Mouse (Mus musculus) bone marrow, adult 2 months (tissue): ENCODE data around the gene Tex14. TPM values are rescaled to one million over a fixed set of nuclear protein-coding genes. Genes with fewer than 3 reads are reported as not detected.
A peak's percentile ranks its signal among the peaks of the same experiment; 100 is the strongest.
"Not testable (repeated sequence)": the region's sequence is repeated elsewhere in the genome, so short reads cannot be mapped to it uniquely, and the experiment has no call there.

Source experiments
- H3K27ac ChIP-seq: fragments of 200-500 bp; 2 replicates; pipeline ENCODE4 v1.5.1; 2012; ENCODE audit warnings: low read depth, mild to moderate bottlenecking, control low read depth, inconsistent platforms, low read length; ENCODE audit not compliant: control insufficient read depth, poor library complexity, insufficient read depth
- H3K4me1 ChIP-seq: fragments of 200-500 bp; 2 replicates; pipeline ENCODE4 v1.6.1; 2011; ENCODE audit warnings: low read length; ENCODE audit not compliant: control insufficient read depth, insufficient read depth
- H3K4me3 ChIP-seq: fragments of 200-500 bp; replicated peaks from 2 replicates; pipeline ENCODE3; 2011; ENCODE audit warnings: mild to moderate bottlenecking, low read depth, low read length, control low read depth; ENCODE audit not compliant: control insufficient read depth
- CTCF ChIP-seq: fragments of 200-500 bp; IDR thresholded peaks from 2 replicates; pipeline ENCODE4 v1.5.1; 2011; ENCODE audit warnings: low read length, control low read depth; ENCODE audit not compliant: control insufficient read depth, insufficient read depth
- POLR2A ChIP-seq: fragments of 200-500 bp; IDR thresholded peaks from 2 replicates; pipeline ENCODE4 v1.6.1; 2011; ENCODE audit warnings: low read depth, mild to moderate bottlenecking, control low read depth, low read length, borderline replicate concordance; ENCODE audit not compliant: control insufficient read depth
- WGBS: fragments of 180-500 bp; shearing (Covaris S2); methylation state at CpG from one replicate; pipeline ENCODE4 v1.1.7; 2018; 5-methylcytosine and 5-hydroxymethylcytosine counted together
- polyA plus RNA-seq: library from polyadenylated mRNA; stranded (reverse); fragments of >200 nt; gene quantifications from 2 replicates; pipeline ENCODE4 v1.2.4, GENCODE M21; 2011; ENCODE audit warnings: low replicate concordance; ENCODE audit not compliant: missing spikeins, insufficient read depth, insufficient read length

Tex14 gene
- polyA plus RNA-seq, 1 experiment = 1.5 TPM

- WGBS = 21% methylated on average over 6 of the region's 6 CpGs
- H3K27ac ChIP-seq = no peak overlapping the region
- TF ChIP-seq POLR2A (no peak), CTCF (no peak)
Measured at GRCm38 (mm10) chr11:87465990-87466593, 61.2 kb downstream of the Tex14 start.

GRCm38 (mm10) chr11:87467491-87468277 lies 62.8 kb downstream of the Tex14 start:
- H3K4me3 ChIP-seq = no peak overlapping the region
- 27% methylated on average over 19 of the region's 19 CpGs for WGBS

More at GRCm38 (mm10) chr11:87465990-87466593, 61.2 kb downstream of the Tex14 start:
- Histone ChIP-seq H3K4me3 (no peak overlapping the region), H3K4me1 (no peaks in the 10 kb centered on the region; the same call in 1 of the 2 replicates)

GRCm38 (mm10) chr11:87468278-87468655 lies 63.4 kb downstream of the Tex14 start:
- 60% methylated on average over 7 of the region's 7 CpGs for WGBS
- no peak overlapping the region for H3K4me3 ChIP-seq
- peak overlapping the region; percentile 74 for H3K27ac ChIP-seq
- no peaks in the 10 kb centered on the region; the same call in 1 of the 2 replicates for H3K4me1 ChIP-seq
- no peak for TF ChIP-seq CTCF
- no peak for TF ChIP-seq POLR2A

More at GRCm38 (mm10) chr11:87467491-87468277, 62.8 kb downstream of the Tex14 start:
- Histone ChIP-seq H3K4me1 (no peaks in the 10 kb centered on the region; the same call in 1 of the 2 replicates), H3K27ac (peak overlapping the region; percentile 74)
- no peak for TF ChIP-seq CTCF
- no peak for TF ChIP-seq POLR2A

- no peaks in the 10 kb centered on the region; the same call in 1 of the 2 replicates for H3K4me1 ChIP-seq
- TF ChIP-seq CTCF (no peak), POLR2A (no peak)
- peak overlapping the region; percentile 74 for H3K27ac ChIP-seq
- 71% methylated on average over 9 of the region's 9 CpGs for WGBS
- H3K4me3 ChIP-seq = no peak overlapping the region
Measured at GRCm38 (mm10) chr11:87468706-87469315, 63.9 kb downstream of the Tex14 start.

GRCm38 (mm10) chr11:87470807-87471698 lies 66.2 kb downstream of the Tex14 start:
- not testable (repeated sequence) for H3K4me3 ChIP-seq, H3K4me1 ChIP-seq
- 0% methylated on average over 27 of the region's 63 CpGs for WGBS
- H3K27ac ChIP-seq = peak overlapping the region; percentile 8

- 7% methylated on average over 1 of the region's 3 CpGs for WGBS
- not testable (repeated sequence) for H3K4me1 ChIP-seq, H3K4me3 ChIP-seq, H3K27ac ChIP-seq
Measured at GRCm38 (mm10) chr11:87471699-87471997, 66.8 kb downstream of the Tex14 start.

GRCm38 (mm10) chr11:87472058-87472457 lies 67.2 kb downstream of the Tex14 start:
- H3K4me3 ChIP-seq, H3K4me1 ChIP-seq, H3K27ac ChIP-seq: not testable (repeated sequence)
- WGBS = 44% methylated on average over 4 of the region's 4 CpGs

GRCm38 (mm10) chr11:87479172-87479571 lies 74.3 kb downstream of the Tex14 start:
- H3K4me1 ChIP-seq, H3K27ac ChIP-seq, H3K4me3 ChIP-seq: not testable (repeated sequence)
- 85% methylated on average over 2 of the region's 2 CpGs for WGBS
